Mouse (Mus musculus): ENCODE measurements around the gene Map2k4. TPM values are rescaled to one million over a fixed set of nuclear protein-coding genes. Genes with fewer than 3 reads are reported as not detected.

Gene Map2k4
- polyA plus RNA-seq, 1 experiment = 18.4 TPM

- peaks cover 2% of the 10 kb centered on the region; the same call in 1 of the 2 replicates for H3K4me1 ChIP-seq (ENCODE audit: control insufficient read depth, insufficient read depth, low read length)
- no peak for TF ChIP-seq POLR2A (IDR thresholded peaks at IDR 0.05; ENCODE audit: borderline replicate concordance, extremely low read depth, low read depth, low read length)
- no peak for TF ChIP-seq CTCF (IDR thresholded peaks at IDR 0.05; ENCODE audit: insufficient read depth, low read length)
- WGBS = 76% methylated on average over 4 of the region's 4 CpGs
- DNase-seq = no peak
- no peak overlapping the region for H3K4me3 ChIP-seq (replicated peaks; ENCODE audit: extremely low read depth, low read depth, low read length)
Observed at GRCm38 (mm10) chr11:65754161-65754560, 33.9 kb downstream of the Map2k4 start.

DNA sequence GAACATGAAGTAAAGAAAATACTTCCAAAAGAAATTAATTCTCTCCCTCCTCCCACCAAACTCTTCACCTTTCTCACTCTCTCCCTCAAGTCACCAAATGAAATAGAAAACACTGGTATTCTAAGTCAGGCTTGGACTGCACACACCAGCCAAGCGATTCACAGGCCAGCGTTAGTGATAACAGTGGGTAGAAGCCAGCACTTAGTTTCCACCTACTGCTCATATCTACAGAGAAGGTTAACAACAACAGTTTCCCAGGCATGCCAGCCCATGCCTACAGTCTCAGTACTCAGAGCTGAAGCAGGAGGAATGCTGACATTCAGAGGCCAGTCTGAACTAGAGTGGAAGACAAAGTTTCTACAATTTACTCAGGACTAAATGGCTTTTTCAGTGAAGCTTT is 34.5 kb downstream of the Map2k4 start:
- no peak for DNase-seq
- WGBS = 76% methylated on average over 2 of the region's 2 CpGs
- no peak for TF ChIP-seq POLR2A (IDR thresholded peaks at IDR 0.05; ENCODE audit: borderline replicate concordance, extremely low read depth, low read depth, low read length)
- TF ChIP-seq CTCF (IDR thresholded peaks at IDR 0.05; ENCODE audit: insufficient read depth, low read length) = no peak
- peaks cover 2% of the 10 kb centered on the region; the same call in 1 of the 2 replicates for H3K4me1 ChIP-seq (ENCODE audit: control insufficient read depth, insufficient read depth, low read length)
- no peak overlapping the region for H3K4me3 ChIP-seq (replicated peaks; ENCODE audit: extremely low read depth, low read depth, low read length)

GRCm38 (mm10) chr11:65750546-65750945 is 37.6 kb downstream of the Map2k4 start:
- Histone ChIP-seq H3K4me1 (ENCODE audit: control insufficient read depth, insufficient read depth, low read length) (no peaks in the 10 kb centered on the region), H3K4me3 (replicated peaks; ENCODE audit: extremely low read depth, low read depth, low read length) (no peak overlapping the region)
- 87% methylated on average over 3 of the region's 3 CpGs for WGBS
- TF ChIP-seq POLR2A (IDR thresholded peaks at IDR 0.05; ENCODE audit: borderline replicate concordance, extremely low read depth, low read depth, low read length) = no peak
- no peak for TF ChIP-seq CTCF (IDR thresholded peaks at IDR 0.05; ENCODE audit: insufficient read depth, low read length)
- no peak for DNase-seq

DNA sequence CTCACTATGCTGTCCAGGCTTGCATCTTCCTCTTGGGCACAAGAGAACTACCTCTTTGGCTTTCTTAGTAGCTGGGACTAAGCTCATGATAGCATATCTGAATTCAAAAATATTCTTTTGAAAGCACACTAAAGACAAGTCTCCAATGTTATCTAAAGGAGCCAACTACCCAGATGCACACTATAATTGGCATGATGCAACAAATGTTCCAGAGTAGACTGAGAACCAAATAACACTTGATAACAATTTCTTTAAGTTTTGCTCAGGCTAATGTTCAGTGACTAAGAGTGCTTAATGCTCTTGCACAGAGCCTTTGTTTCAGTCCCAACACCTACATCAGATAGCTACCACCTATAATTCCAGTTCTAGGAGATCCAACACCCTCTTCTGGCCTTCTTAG is 40.7 kb downstream of the Map2k4 start:
- Histone ChIP-seq H3K4me3 (replicated peaks; ENCODE audit: extremely low read depth, low read depth, low read length) (no peak overlapping the region), H3K4me1 (ENCODE audit: control insufficient read depth, insufficient read depth, low read length) (no peaks in the 10 kb centered on the region; the same call in none of the 2 replicates)
- no peak for TF ChIP-seq POLR2A (IDR thresholded peaks at IDR 0.05; ENCODE audit: borderline replicate concordance, extremely low read depth, low read depth, low read length)
- TF ChIP-seq CTCF (IDR thresholded peaks at IDR 0.05; ENCODE audit: insufficient read depth, low read length) = no peak
- no peak for DNase-seq

GRCm38 (mm10) chr11:65745707-65746333 is 42.3 kb downstream of the Map2k4 start:
- DNase-seq = no peak
- 54% methylated on average over 8 of the region's 8 CpGs for WGBS
- peaks cover 2% of the 10 kb centered on the region for H3K4me1 ChIP-seq (ENCODE audit: control insufficient read depth, insufficient read depth, low read length)
- TF ChIP-seq POLR2A (IDR thresholded peaks at IDR 0.05; ENCODE audit: borderline replicate concordance, extremely low read depth, low read depth, low read length) = no peak
- no peak for TF ChIP-seq CTCF (IDR thresholded peaks at IDR 0.05; ENCODE audit: insufficient read depth, low read length)
- no peak overlapping the region for H3K4me3 ChIP-seq (replicated peaks; ENCODE audit: extremely low read depth, low read depth, low read length)

DNA sequence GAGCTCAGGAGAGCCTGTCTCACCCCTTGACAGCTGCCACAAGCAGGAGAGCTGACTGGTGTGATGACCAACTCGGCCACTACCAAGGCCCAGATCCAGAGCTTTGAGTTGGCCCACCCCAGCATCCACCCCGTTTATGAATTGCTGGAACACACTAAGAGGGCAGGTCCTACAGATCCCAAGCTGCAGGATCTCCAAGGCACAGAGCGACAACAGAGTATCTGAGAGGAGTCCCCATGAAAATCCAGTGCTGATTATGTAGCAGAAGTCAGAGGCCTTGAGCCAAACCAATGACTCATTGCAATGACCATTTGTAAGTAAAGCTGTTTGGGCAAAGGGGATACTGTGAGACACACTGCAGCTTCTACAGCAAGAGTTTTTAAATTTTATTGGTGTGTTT is 44.2 kb downstream of the Map2k4 start:
- Histone ChIP-seq H3K4me1 (ENCODE audit: control insufficient read depth, insufficient read depth, low read length) (peaks cover 10% of the 10 kb centered on the region), H3K4me3 (replicated peaks; ENCODE audit: extremely low read depth, low read depth, low read length) (no peak overlapping the region)
- TF ChIP-seq CTCF (IDR thresholded peaks at IDR 0.05; ENCODE audit: insufficient read depth, low read length) (no peak), POLR2A (IDR thresholded peaks at IDR 0.05; ENCODE audit: borderline replicate concordance, extremely low read depth, low read depth, low read length) (no peak)
- WGBS = 68% methylated on average over 3 of the region's 3 CpGs
- no peak for DNase-seq

- no peak for DNase-seq
- TF ChIP-seq CTCF (IDR thresholded peaks at IDR 0.05; ENCODE audit: insufficient read depth, low read length) (no peak), POLR2A (IDR thresholded peaks at IDR 0.05; ENCODE audit: borderline replicate concordance, extremely low read depth, low read depth, low read length) (no peak)
- WGBS = 58% methylated on average over 5 of the region's 5 CpGs
- H3K4me1 ChIP-seq (ENCODE audit: control insufficient read depth, insufficient read depth, low read length) = peaks cover 10% of the 10 kb centered on the region
- H3K4me3 ChIP-seq (replicated peaks; ENCODE audit: extremely low read depth, low read depth, low read length) = no peak overlapping the region
Observed at GRCm38 (mm10) chr11:65740811-65741210, 47.3 kb downstream of the Map2k4 start.

- TF ChIP-seq POLR2A (IDR thresholded peaks at IDR 0.05; ENCODE audit: borderline replicate concordance, extremely low read depth, low read depth, low read length) = no peak
- no peak for DNase-seq
- Histone ChIP-seq H3K4me1 (ENCODE audit: control insufficient read depth, insufficient read depth, low read length) (peaks cover 10% of the 10 kb centered on the region), H3K4me3 (replicated peaks; ENCODE audit: extremely low read depth, low read depth, low read length) (no peak overlapping the region)
- 37% methylated on average over 2 of the region's 2 CpGs for WGBS
Observed at GRCm38 (mm10) chr11:65740390-65740789, 47.7 kb downstream of the Map2k4 start.

GRCm38 (mm10) chr11:65739880-65740279 is 48.2 kb downstream of the Map2k4 start:
- Histone ChIP-seq H3K4me3 (replicated peaks; ENCODE audit: extremely low read depth, low read depth, low read length) (no peak overlapping the region), H3K4me1 (ENCODE audit: control insufficient read depth, insufficient read depth, low read length) (peaks cover 10% of the 10 kb centered on the region)
- TF ChIP-seq POLR2A (IDR thresholded peaks at IDR 0.05; ENCODE audit: borderline replicate concordance, extremely low read depth, low read depth, low read length) (no peak), CTCF (IDR thresholded peaks at IDR 0.05; ENCODE audit: insufficient read depth, low read length) (no peak)
- DNase-seq = no peak

- H3K4me3 ChIP-seq (replicated peaks; ENCODE audit: extremely low read depth, low read depth, low read length) = no peak overlapping the region
- no peak for DNase-seq
- 63% methylated on average over 7 of the region's 7 CpGs for WGBS
- no peaks in the 10 kb centered on the region; the same call in 1 of the 2 replicates for H3K4me1 ChIP-seq (ENCODE audit: control insufficient read depth, insufficient read depth, low read length)
- TF ChIP-seq CTCF (IDR thresholded peaks at IDR 0.05; ENCODE audit: insufficient read depth, low read length) (no peak), POLR2A (IDR thresholded peaks at IDR 0.05; ENCODE audit: borderline replicate concordance, extremely low read depth, low read depth, low read length) (no peak)
Observed at GRCm38 (mm10) chr11:65734656-65735055, 53.4 kb downstream of the Map2k4 start.

All from lung, adult 2 months (tissue).